Mouse (Mus musculus) heart, adult 2 months (tissue): Measurements from ENCODE around the gene Klhl41. TPM values are rescaled to one million over a fixed set of nuclear protein-coding genes. Genes with fewer than 3 reads are reported as not detected.
"Not testable (repeated sequence)": the region's sequence is repeated elsewhere in the genome, so short reads cannot be mapped to it uniquely, and the experiment has no call there.

ENCODE experiments used
- DNase-seq, 2 experiments: peaks; one replicate each; pipeline ENCODE4 v3.0.0; 2021
- H3K27ac ChIP-seq: fragments of 200-600 bp; 2 replicates; pipeline ENCODE4 v1.8.1; 2022
- H3K27me3 ChIP-seq: fragments of 200-500 bp; 2 replicates; pipeline ENCODE4 v1.6.1; 2012; ENCODE audit warnings: mild to moderate bottlenecking, low read length, inconsistent platforms, mixed read lengths; ENCODE audit not compliant: control insufficient read depth, insufficient read depth
- H3K36me3 ChIP-seq: fragments of 200-500 bp; 2 replicates; pipeline ENCODE4 v1.6.1; 2012; ENCODE audit warnings: low read length, inconsistent platforms; ENCODE audit not compliant: control insufficient read depth, insufficient read depth
- H3K4me1 ChIP-seq: fragments of 200-500 bp; 2 replicates; pipeline ENCODE4 v1.6.1; 2011; ENCODE audit warnings: low read length; ENCODE audit not compliant: control insufficient read depth, insufficient read depth
- H3K4me3 ChIP-seq: fragments of 200-600 bp; 2 replicates; pipeline ENCODE4 v1.8.1; 2022
- H3K79me2 ChIP-seq: fragments of 200-500 bp; replicated peaks from 2 replicates; pipeline ENCODE4 v1.6.1; 2012; ENCODE audit warnings: mild to moderate bottlenecking, inconsistent platforms, low read length, moderate library complexity, mixed read lengths; ENCODE audit not compliant: control insufficient read depth, insufficient read depth
- H3K9ac ChIP-seq: fragments of 200-500 bp; 2 replicates; pipeline ENCODE4 v1.6.1; 2012; ENCODE audit warnings: low read depth, mild to moderate bottlenecking, control low read depth, inconsistent platforms, low read length, mixed read lengths
- CTCF ChIP-seq: fragments of 200-600 bp; IDR thresholded peaks from 2 replicates; pipeline ENCODE4 v1.8.1; 2022; ENCODE audit warnings: antibody characterized with exemption, mild to moderate bottlenecking, moderate library complexity
- EP300 ChIP-seq: fragments of 200-500 bp; IDR thresholded peaks from 2 replicates; pipeline ENCODE4 v1.6.1; 2011; ENCODE audit warnings: low read depth, low read length, control low read depth; ENCODE audit not compliant: insufficient read depth
- POLR2A ChIP-seq: fragments of 200-500 bp; IDR thresholded peaks from 2 replicates; pipeline ENCODE4 v1.6.1; 2011; ENCODE audit warnings: mild to moderate bottlenecking, low read depth, low read length, control low read depth; ENCODE audit not compliant: insufficient read depth
- WGBS: fragments of 180-500 bp; shearing (Covaris S2); methylation state at CpG from one replicate; pipeline ENCODE4 v1.1.7; 2018; 5-methylcytosine and 5-hydroxymethylcytosine counted together
- intact Hi-C: fragments of 180-260 bp; cut with DNase I; formaldehyde crosslinking; loops from one replicate; pipeline ENCODE4 v1.15.1; 2025
- polyA plus RNA-seq: library from polyadenylated mRNA; depleted of rRNA; stranded (reverse); fragments of >200 nt; gene quantifications from 2 replicates; pipeline ENCODE4 v1.2.3, GENCODE M21; 2012
- total RNA-seq, 2 experiments: library from RNA; stranded (reverse); gene quantifications; 2 replicates each; pipeline ENCODE4 v1.2.3; 2021

The Klhl41 gene
- total and polyA plus RNA-seq, 3 experiments, result 19.3 to 75.7 (median 67.3) TPM

DNA sequence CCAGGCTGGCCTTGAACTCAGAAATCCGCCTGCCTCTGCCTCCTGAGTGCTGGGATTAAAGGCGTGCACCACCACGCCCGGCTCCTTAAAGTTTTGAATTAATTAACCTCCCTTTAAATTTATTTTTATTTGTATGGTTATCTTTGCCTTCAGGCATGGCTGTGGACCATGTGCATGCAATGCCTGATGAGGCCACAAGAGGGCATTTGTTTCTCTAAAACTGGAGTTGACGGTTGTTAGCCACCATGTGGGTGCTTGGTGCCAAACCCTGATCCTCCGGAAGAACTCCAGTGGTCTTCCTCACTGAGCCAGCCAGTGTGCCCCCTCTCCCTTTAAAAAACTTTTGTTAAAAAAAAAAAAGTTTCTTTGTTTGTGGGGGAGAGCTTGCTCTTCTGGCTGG is 34.1 kb upstream of the Klhl41 start:
- intact Hi-C loops, result loop anchor here (5.0 kb wide), 3 partner anchors 41 to 316 kb away; partner anchors contain the start of genes Ccdc173 and Phospho2
- Histone ChIP-seq H3K27me3 (no peaks in the 10 kb centered on the region), H3K4me3 (no peak overlapping the region), H3K4me1 (no peaks in the 10 kb centered on the region), H3K36me3 (no peaks in the 10 kb centered on the region), H3K79me2 (no peaks in the 10 kb centered on the region), H3K9ac (no peak overlapping the region), H3K27ac (no peak overlapping the region)
- WGBS, result 71% methylated on average over 6 of the region's 6 CpGs
- TF ChIP-seq POLR2A (no peak), CTCF (peak; percentile 82), EP300 (no peak)
- DNase-seq, result peak; percentile 44 to 71

DNA sequence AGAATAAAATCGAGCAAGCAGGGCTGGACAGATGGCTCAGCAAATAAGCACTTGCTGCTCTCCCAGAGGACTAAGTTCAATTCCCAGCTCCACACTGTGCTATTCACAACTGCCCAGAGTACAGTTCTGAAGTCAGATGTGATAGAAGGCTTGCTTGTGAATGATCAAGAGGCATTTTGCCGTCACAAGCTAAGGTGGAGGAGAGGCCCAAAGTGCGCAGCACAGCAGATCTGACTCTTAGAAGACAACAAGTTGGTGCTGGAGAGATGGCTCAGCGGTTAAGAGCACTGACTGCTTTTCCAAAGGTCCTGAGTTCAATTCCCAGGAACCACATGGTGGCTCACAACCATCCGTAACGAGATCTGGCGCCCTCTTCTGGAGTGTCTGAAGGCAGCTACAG is 31.9 kb upstream of the Klhl41 start:
- not testable (repeated sequence) for H3K9ac ChIP-seq, DNase-seq, H3K4me3 ChIP-seq, H3K27ac ChIP-seq, H3K4me1 ChIP-seq, H3K79me2 ChIP-seq, H3K36me3 ChIP-seq, H3K27me3 ChIP-seq
- intact Hi-C loops, result loop anchor here (5.0 kb wide), 3 partner anchors 39 to 314 kb away; partner anchors contain the start of genes Ccdc173 and Phospho2
- 80% methylated on average over 7 of the region's 7 CpGs for WGBS
- TF ChIP-seq CTCF, result peak; percentile 36

DNA sequence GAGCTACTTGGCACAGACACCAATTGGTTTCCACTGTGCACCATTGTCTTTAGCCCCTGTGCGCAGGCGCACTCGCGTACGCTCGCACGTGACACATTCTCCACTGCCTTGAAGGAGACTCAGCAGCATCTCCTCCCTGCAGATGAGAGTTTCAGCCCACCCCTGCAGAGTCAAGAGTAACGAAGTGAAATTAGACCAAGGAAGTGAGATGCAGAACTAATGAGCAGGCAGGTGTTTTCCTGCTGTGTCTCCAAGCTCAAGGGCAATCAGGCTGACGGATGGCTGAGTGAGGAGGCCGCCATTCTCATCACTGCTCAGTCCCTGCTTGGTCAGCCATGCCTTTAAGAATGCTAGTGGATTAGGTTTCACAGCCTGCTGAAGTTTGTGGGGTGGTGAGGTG is 29.8 kb upstream of the Klhl41 start:
- H3K27me3 ChIP-seq, result no peaks in the 10 kb centered on the region
- no peak overlapping the region for H3K9ac ChIP-seq
- H3K4me3 ChIP-seq, result no peak overlapping the region
- DNase-seq, result no peak
- no peaks in the 10 kb centered on the region for H3K79me2 ChIP-seq
- intact Hi-C loops, result no loop called here
- no peak overlapping the region for H3K27ac ChIP-seq
- WGBS, result 54% methylated on average over 10 of the region's 10 CpGs
- no peaks in the 10 kb centered on the region for H3K4me1 ChIP-seq
- no peaks in the 10 kb centered on the region for H3K36me3 ChIP-seq
- no peak for TF ChIP-seq EP300
- no peak for TF ChIP-seq POLR2A
- no peak for TF ChIP-seq CTCF

DNA sequence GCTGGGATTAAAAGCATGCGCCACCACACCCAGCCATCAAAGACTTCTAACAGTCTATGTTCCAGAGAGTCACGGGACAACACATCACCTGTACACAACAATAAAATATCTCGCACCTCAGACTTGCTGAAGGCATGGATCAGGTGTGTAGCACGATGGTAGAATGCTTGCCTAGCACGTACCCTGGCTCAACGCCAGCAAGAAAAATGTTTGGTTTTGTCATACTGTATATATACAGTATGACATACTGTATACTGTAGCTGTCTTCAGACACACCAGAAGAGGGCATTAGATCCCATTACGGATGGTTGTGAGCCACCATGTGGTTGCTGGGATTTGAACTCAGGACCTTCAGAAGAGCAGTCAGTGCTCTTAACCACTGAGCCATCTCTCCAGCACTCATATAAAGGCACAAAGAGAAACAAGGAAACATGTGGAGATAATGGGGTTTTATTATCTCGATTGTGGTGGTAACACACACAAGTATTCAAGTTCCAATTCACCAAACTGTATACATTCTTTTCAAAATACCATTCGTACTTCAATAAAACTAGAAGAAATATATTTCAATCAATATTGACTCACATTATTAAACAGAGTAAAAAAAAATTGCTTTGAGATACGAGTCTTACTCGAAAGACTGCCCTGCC is 24.8 kb upstream of the Klhl41 start:
- Histone ChIP-seq H3K36me3 (no peaks in the 10 kb centered on the region), H3K79me2 (no peaks in the 10 kb centered on the region), H3K4me1 (peaks cover 1% of the 10 kb centered on the region), H3K27me3 (no peaks in the 10 kb centered on the region), H3K27ac (no peak overlapping the region), H3K9ac (no peak overlapping the region), H3K4me3 (no peak overlapping the region)
- no peak for DNase-seq
- TF ChIP-seq EP300, result no peak
- TF ChIP-seq POLR2A, result no peak
- TF ChIP-seq CTCF, result no peak
- intact Hi-C loops, result loop anchor here (5.0 kb wide), 2 partner anchors 67 to 217 kb away; partner anchors contain the start of genes Fastkd1 and Ssb
- 90% methylated on average over 11 of the region's 11 CpGs for WGBS

DNA sequence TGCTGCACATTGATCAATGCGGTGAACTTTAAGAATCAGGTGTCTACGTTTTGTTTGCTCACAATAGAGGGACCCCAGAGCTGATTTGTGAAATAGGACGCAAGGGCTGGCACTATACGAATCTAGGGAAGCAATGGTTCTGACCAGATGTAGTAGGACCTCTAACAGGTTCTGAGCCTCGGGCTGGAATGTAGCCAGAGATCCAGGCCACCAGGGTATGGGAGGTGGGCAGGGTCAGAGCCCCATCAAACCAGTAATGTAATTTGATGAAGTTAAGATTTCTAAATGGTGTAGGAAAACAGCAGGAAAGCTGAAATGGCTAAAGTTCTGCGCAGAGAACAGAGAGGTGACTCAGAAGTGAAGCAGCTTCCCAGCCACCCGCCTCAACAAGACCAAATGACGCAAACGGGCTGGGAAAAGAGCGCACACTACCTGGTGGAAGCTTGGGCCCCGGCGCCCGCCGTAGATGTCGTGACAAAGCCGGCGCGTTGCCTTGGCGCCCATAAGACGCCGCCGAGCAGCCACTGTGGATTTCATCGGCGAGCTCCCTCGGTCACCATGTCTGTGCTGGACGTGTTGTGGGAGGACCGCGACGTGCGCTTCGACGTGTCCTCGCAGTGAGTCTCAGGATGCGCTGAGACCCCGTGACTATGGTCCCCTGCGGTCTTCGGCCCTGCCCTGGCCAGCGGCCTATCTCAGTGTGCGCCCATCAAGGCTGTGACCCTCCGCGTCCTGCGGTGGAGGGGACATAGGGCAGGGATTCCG is 23.0 kb upstream of the Klhl41 start, which contains the start of gene Bbs5:
Gene Bbs5 (plus strand): TSS at position 446 of the 765 bp plus-strand sequence.
- peak; percentile 91 to 92 for DNase-seq
- peaks cover 1% of the 10 kb centered on the region for H3K4me1 ChIP-seq
- H3K36me3 ChIP-seq, result no peaks in the 10 kb centered on the region
- no peaks in the 10 kb centered on the region for H3K79me2 ChIP-seq
- intact Hi-C loops, result loop anchor here (5.0 kb wide), 2 partner anchors 65 to 215 kb away; partner anchors contain the start of genes Fastkd1 and Ssb
- 4% methylated on average over 43 of the region's 43 CpGs for WGBS
- peak within 1 kb of the TSS; percentile 61 for H3K27ac ChIP-seq
- H3K27me3 ChIP-seq, result no peaks in the 10 kb centered on the region
- peak within 1 kb of the TSS; percentile 77 for H3K4me3 ChIP-seq
- no peak for TF ChIP-seq EP300
- 0 out of 2 replicates have a peak, but pooled peaks have one; percentile 40 for TF ChIP-seq POLR2A
- H3K9ac ChIP-seq, result peak within 1 kb of the TSS; percentile 70

DNA sequence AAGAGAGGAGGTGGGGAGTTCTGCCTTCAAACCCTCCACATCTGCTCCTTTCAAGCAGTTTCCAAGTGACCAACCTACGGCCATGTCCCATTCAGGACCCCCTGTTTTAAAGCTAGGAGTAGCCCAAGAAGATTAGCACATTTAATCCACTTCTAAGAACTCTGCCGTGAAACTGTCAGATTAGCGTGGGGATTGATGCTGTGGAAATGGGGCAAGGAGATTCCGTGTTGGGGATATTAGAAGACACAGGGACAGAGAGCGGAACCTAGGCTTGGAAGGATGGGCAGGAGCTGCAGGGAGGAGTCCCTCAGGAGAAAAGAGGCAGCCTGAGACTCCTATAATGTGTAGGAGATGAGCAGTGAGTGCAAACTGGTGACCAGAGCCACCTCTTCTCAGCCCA is 20.2 kb upstream of the Klhl41 start:
- intact Hi-C loops, result loop anchor here (5.0 kb wide), 2 partner anchors 63 to 213 kb away; partner anchors contain the start of genes Fastkd1 and Ssb

More for the DNA sequence above, 20.2 kb upstream of the Klhl41 start:
- H3K4me3 ChIP-seq, result no peak overlapping the region
- peaks cover 1% of the 10 kb centered on the region for H3K4me1 ChIP-seq
- H3K36me3 ChIP-seq, result no peaks in the 10 kb centered on the region
- WGBS, result 88% methylated on average over 5 of the region's 5 CpGs
- no peak for DNase-seq
- no peaks in the 10 kb centered on the region for H3K27me3 ChIP-seq
- no peak for TF ChIP-seq POLR2A
- TF ChIP-seq EP300, result no peak
- TF ChIP-seq CTCF, result no peak
- no peak overlapping the region for H3K9ac ChIP-seq
- no peak overlapping the region for H3K27ac ChIP-seq
- H3K79me2 ChIP-seq, result no peaks in the 10 kb centered on the region
